Mouse (Mus musculus): ENCODE data around the gene Gadl1. TPM values are rescaled to one million over a fixed set of nuclear protein-coding genes. Genes with fewer than 3 reads are reported as not detected.
A peak's percentile ranks its signal among the peaks of the same experiment; 100 is the strongest.

Gadl1 gene
- polyA plus RNA-seq, 1 experiment from 2014 or later, result 0.30 TPM

DNA sequence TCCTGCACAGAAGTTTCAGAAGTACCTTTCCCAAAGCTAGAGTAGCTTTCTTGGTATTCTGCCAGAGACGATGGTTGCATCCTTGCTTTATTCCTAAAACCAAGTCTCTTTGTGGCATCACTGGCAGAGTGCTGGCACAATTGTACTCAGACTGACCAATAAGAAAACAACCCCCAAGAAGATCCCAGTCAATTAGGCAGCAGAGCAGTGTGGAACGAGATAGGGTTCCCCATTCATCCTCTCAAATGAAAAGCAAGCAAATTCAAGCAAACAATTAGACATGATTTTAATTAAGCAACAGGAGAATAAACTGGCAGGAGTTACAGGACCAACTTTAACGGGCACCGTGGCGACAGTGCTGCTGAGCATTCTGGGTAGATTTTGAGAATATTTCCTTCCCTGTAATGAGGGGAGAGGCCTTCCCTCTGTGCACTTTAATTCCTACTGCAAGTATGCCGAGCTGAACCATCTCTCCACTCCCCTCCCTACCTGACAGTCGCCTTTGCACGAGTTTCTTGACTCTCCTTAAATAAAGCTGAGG lies 209.1 kb downstream of the Gadl1 start:
- Histone ChIP-seq H3K4me3 (ENCODE audit: low read depth, low read length) (no peak overlapping the region), H3K9ac (ENCODE audit: low read depth, low read length) (no peak overlapping the region), H3K36me3 (ENCODE audit: control insufficient read depth, insufficient read depth) (peaks cover 46% of the 10 kb centered on the region; the same call in 1 of the 2 replicates), H3K27ac (ENCODE audit: low read depth, low read length) (no peak overlapping the region), H3K9me3 (ENCODE audit: control insufficient read depth) (no peaks in the 10 kb centered on the region), H3K27me3 (replicated peaks; ENCODE audit: control insufficient read depth, insufficient read depth, low read length) (no peaks in the 10 kb centered on the region), H3K4me1 (replicated peaks; ENCODE audit: control insufficient read depth, insufficient read depth, low read length) (no peaks in the 10 kb centered on the region), H3K4me2 (replicated peaks; ENCODE audit: low read depth) (no peak overlapping the region)
- no peak for ATAC-seq
- no peak for TF ChIP-seq CTCF (IDR thresholded peaks at IDR 0.05; ENCODE audit: low read depth)
- 82% methylated on average over 8 of the region's 8 CpGs for WGBS

DNA sequence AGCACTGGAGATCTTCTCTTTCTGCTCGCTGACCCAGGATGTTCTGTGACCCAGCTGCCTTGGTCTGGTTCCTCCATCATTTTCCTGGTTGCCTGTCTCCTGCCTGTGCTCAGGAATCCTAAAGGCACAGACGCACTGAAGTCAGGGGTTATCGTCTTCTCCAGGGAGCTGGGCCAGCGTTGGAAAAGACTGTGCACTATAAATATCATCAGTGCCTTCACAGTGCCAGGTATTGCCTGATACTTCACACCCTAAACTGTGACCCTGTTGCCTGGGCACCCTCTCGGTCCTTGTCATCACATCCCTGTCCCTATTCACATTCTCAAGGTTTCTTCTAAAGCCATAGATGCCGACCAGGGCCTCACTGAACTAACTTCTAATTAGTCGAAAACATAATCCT lies 210.7 kb downstream of the Gadl1 start:
- Histone ChIP-seq H3K9ac (ENCODE audit: low read depth, low read length) (no peak overlapping the region), H3K4me1 (replicated peaks; ENCODE audit: control insufficient read depth, insufficient read depth, low read length) (no peaks in the 10 kb centered on the region), H3K36me3 (ENCODE audit: control insufficient read depth, insufficient read depth) (peaks cover 52% of the 10 kb centered on the region), H3K27ac (ENCODE audit: low read depth, low read length) (no peak overlapping the region), H3K4me3 (ENCODE audit: low read depth, low read length) (no peak overlapping the region), H3K4me2 (replicated peaks; ENCODE audit: low read depth) (no peak overlapping the region), H3K9me3 (ENCODE audit: control insufficient read depth) (no peaks in the 10 kb centered on the region), H3K27me3 (replicated peaks; ENCODE audit: control insufficient read depth, insufficient read depth, low read length) (no peaks in the 10 kb centered on the region)
- TF ChIP-seq CTCF (IDR thresholded peaks at IDR 0.05; ENCODE audit: low read depth), result no peak
- ATAC-seq, result no peak
- 85% methylated on average over 7 of the region's 7 CpGs for WGBS

DNA sequence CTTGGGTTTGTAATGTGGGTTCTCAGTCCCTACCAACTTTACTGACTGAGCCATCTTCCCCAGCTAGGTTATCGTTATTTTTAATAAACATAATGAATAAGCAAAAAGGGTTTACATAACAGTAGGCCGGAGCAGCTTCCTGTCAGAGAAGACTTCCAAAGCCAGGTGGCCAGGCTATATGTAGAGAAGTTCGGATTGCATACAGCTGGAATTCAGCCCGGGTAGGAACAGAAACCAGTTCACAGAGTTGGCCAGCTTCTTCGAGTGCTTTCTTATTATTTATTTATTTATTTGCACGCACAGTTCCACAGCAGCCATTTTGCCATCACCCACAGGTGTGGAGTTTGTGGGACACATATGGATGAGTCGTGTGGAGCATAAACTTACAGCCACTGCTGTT lies 212.2 kb downstream of the Gadl1 start:
- Histone ChIP-seq H3K27me3 (replicated peaks; ENCODE audit: control insufficient read depth, insufficient read depth, low read length) (no peaks in the 10 kb centered on the region), H3K4me3 (ENCODE audit: low read depth, low read length) (no peak overlapping the region), H3K36me3 (ENCODE audit: control insufficient read depth, insufficient read depth) (peaks cover 58% of the 10 kb centered on the region), H3K4me2 (replicated peaks; ENCODE audit: low read depth) (no peak overlapping the region), H3K4me1 (replicated peaks; ENCODE audit: control insufficient read depth, insufficient read depth, low read length) (no peaks in the 10 kb centered on the region), H3K27ac (ENCODE audit: low read depth, low read length) (no peak overlapping the region), H3K9ac (ENCODE audit: low read depth, low read length) (no peak overlapping the region), H3K9me3 (ENCODE audit: control insufficient read depth) (no peaks in the 10 kb centered on the region)
- no peak for ATAC-seq
- 62% methylated on average over 7 of the region's 7 CpGs for WGBS
- no peak for TF ChIP-seq CTCF (IDR thresholded peaks at IDR 0.05; ENCODE audit: low read depth)

DNA sequence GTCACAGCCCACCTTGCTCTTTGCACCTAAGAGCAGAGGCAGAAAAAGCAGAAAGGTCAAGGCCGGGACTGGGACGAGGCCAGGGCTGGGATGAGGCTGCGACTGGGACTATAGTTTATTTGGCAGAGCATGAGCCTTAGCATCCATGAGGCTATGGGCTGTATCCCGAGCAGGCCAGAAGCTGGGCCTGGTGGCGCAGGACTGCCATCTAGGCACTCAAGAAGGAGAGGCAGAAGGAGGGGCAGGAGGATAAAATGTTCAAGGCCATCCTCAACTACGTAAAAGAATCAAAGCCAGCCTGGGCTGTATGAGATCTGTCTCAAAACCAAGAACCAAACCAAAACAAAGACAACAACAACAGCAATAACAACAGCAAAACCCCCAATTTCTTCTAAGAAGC lies 213.3 kb downstream of the Gadl1 start:
- 65% methylated on average over 6 of the region's 6 CpGs for WGBS

DNA sequence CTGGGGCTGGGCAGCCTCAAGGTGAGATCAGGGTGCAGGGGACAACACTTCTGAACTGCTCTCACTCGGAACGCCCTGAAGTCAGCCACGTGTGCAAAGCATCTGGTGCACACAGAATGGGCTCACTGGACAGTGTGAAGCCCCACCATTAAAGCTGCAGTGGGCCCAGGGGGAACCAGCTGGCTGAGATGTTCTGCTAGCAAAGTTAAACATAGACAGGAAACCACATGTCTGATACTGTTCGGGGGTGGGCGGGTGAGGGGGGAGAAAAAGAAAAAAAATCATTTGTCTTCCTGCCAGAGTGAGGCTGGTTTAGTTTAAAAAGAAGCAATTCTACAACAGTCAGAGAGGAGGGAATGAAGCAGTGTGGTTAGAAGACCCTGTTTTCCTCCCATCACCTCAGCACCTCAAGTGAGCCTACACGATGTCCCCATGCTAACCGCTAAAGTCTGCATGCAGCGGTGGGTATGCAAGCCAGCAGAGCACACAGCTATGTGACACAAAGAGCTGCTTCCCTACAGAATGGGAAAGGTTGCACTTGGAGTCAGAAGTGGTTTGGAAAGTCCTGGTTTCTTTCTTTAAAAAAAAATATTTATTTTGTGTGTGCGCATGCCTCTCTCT lies 213.8 kb downstream of the Gadl1 start:
- ATAC-seq, result 0 out of 2 replicates have a peak, but pooled peaks have one; percentile 45

More for the DNA sequence above, 213.3 kb downstream of the Gadl1 start:
- H3K4me2 ChIP-seq (replicated peaks; ENCODE audit: low read depth), result no peak overlapping the region
- ATAC-seq, result no peak
- no peaks in the 10 kb centered on the region for H3K27me3 ChIP-seq (replicated peaks; ENCODE audit: control insufficient read depth, insufficient read depth, low read length)
- peaks cover 65% of the 10 kb centered on the region for H3K36me3 ChIP-seq (ENCODE audit: control insufficient read depth, insufficient read depth)
- no peaks in the 10 kb centered on the region for H3K4me1 ChIP-seq (replicated peaks; ENCODE audit: control insufficient read depth, insufficient read depth, low read length)
- no peak overlapping the region for H3K4me3 ChIP-seq (ENCODE audit: low read depth, low read length)
- peak; percentile 32 for TF ChIP-seq CTCF (IDR thresholded peaks at IDR 0.05; ENCODE audit: low read depth)
- H3K9ac ChIP-seq (ENCODE audit: low read depth, low read length), result no peak overlapping the region
- peak overlapping the region; percentile 41; the same call in 1 of the 2 replicates for H3K27ac ChIP-seq (ENCODE audit: low read depth, low read length)
- no peaks in the 10 kb centered on the region for H3K9me3 ChIP-seq (ENCODE audit: control insufficient read depth)

More for the DNA sequence above, 213.8 kb downstream of the Gadl1 start:
- TF ChIP-seq CTCF (IDR thresholded peaks at IDR 0.05; ENCODE audit: low read depth), result no peak
- Histone ChIP-seq H3K27ac (ENCODE audit: low read depth, low read length) (peak overlapping the region; percentile 41; the same call in 1 of the 2 replicates), H3K4me2 (replicated peaks; ENCODE audit: low read depth) (no peak overlapping the region), H3K9ac (ENCODE audit: low read depth, low read length) (no peak overlapping the region), H3K36me3 (ENCODE audit: control insufficient read depth, insufficient read depth) (peaks cover 67% of the 10 kb centered on the region), H3K4me3 (ENCODE audit: low read depth, low read length) (no peak overlapping the region), H3K27me3 (replicated peaks; ENCODE audit: control insufficient read depth, insufficient read depth, low read length) (no peaks in the 10 kb centered on the region), H3K9me3 (ENCODE audit: control insufficient read depth) (no peaks in the 10 kb centered on the region), H3K4me1 (replicated peaks; ENCODE audit: control insufficient read depth, insufficient read depth, low read length) (no peaks in the 10 kb centered on the region)
- 49% methylated on average over 9 of the region's 9 CpGs for WGBS

Data from intestine, postnatal 0 days (tissue).